15 mouse cellular contexts compared by ENCODE assay signal in genomic region chr10:41932943-41933342, GRCm38 (mm10).
DNase-seq lines count a peak whose midpoint lies in the region; ATAC-seq and TF ChIP-seq lines count a peak whose summit lies in the region.
"Had no signal": no experiment of that assay in that cellular context is flagged by ENCODE, and none has a peak within 500 bp of the region (broad histone marks: within the 10 kb centered on the region; RNA-seq: fewer than 3 reads in every experiment).

No protein-coding gene starts in this region.

- H3K4me3 ChIP-seq in cerebellum, adult 2 months (replicated peaks; ENCODE audit: insufficient read depth, low read depth, low read length): no peak overlapping the region
- no peak overlapping the region for H3K4me3 ChIP-seq in heart, adult 2 months
- H3K4me3 ChIP-seq in hindbrain, postnatal 0 days (ENCODE audit: low read length): no peak overlapping the region
- H3K4me3 ChIP-seq in hindbrain, embryonic 10.5 days: no peak overlapping the region
- H3K4me3 ChIP-seq in heart, postnatal 0 days (ENCODE audit: low read depth, low read length): no peak overlapping the region
- H3K4me3 ChIP-seq: embryonic facial prominence, embryonic 10.5 days; lung, embryonic 15.5 days; midbrain, embryonic 10.5 days had no signal

- TF ChIP-seq CTCF in cerebellum, adult 2 months (IDR thresholded peaks at IDR 0.05; ENCODE audit: borderline replicate concordance, insufficient read depth, low read depth, low read length): no peak
- TF ChIP-seq CTCF in heart, adult 2 months (IDR thresholded peaks at IDR 0.05): no peak
- TF ChIP-seq CTCF in hindbrain, postnatal 0 days (IDR thresholded peaks at IDR 0.05; ENCODE audit: low read depth): no peak
- no peak for TF ChIP-seq CTCF in heart, postnatal 0 days (IDR thresholded peaks at IDR 0.05; ENCODE audit: low read depth)

- DNase-seq in cerebellum, adult 2 months: peak in 1 of 2 experiments; percentile 31
- no peak for DNase-seq in cerebellum, adult 11 months
- no peak for DNase-seq in heart, adult 2 months
- no peak for DNase-seq in heart, postnatal 14 days
- no peak for DNase-seq in hindbrain, postnatal 0 days (ENCODE audit: low spot score)
- no peak for DNase-seq in hindbrain, embryonic 10.5 days (ENCODE audit: low spot score)
- no peak for DNase-seq in heart, postnatal 0 days (ENCODE audit: low spot score)
- no peak for DNase-seq in right cerebral cortex, adult 18-20 months

- intact Hi-C loops in heart, adult 2 months (cut with DNase I): loop anchor here (2.0 kb wide), 2 partner anchors 40 to 102 kb away; no protein-coding TSS in a partner anchor
- intact Hi-C loops in heart, postnatal 14 days (cut with DNase I): loop anchor here (2.0 to 5.0 kb wide), 2 partner anchors 24 to 41 kb away; no protein-coding TSS in a partner anchor

- no peaks in the 10 kb centered on the region for H3K27me3 ChIP-seq in cerebellum, adult 2 months (ENCODE audit: control insufficient read depth, insufficient read depth, low read length)
- H3K27me3 ChIP-seq in heart, adult 2 months (ENCODE audit: control insufficient read depth, insufficient read depth, low read length): no peaks in the 10 kb centered on the region
- H3K27me3 ChIP-seq in hindbrain, postnatal 0 days (ENCODE audit: insufficient read depth, low read length): no peaks in the 10 kb centered on the region
- H3K27me3 ChIP-seq in hindbrain, embryonic 10.5 days (ENCODE audit: insufficient read depth, poor library complexity, severe bottlenecking): no peaks in the 10 kb centered on the region
- no peaks in the 10 kb centered on the region for H3K27me3 ChIP-seq in heart, postnatal 0 days (ENCODE audit: control insufficient read depth, insufficient read depth, low read length)
- H3K27me3 ChIP-seq: lung, embryonic 15.5 days had no signal

- WGBS in cerebellum, adult 2 months: 27% methylated on average over 5 of the region's 5 CpGs
- 57% methylated on average over 5 of the region's 5 CpGs for WGBS in heart, adult 2 months
- WGBS in hindbrain, postnatal 0 days: 60% methylated on average over 5 of the region's 5 CpGs
- 94% methylated on average over 5 of the region's 5 CpGs for WGBS in hindbrain, embryonic 10.5 days
- 69% methylated on average over 5 of the region's 5 CpGs for WGBS in heart, postnatal 0 days

- TF ChIP-seq EP300 in heart, adult 2 months (IDR thresholded peaks at IDR 0.05; ENCODE audit: insufficient read depth, low read depth, low read length): no peak
- no peak for TF ChIP-seq EP300 in heart, postnatal 0 days (IDR thresholded peaks at IDR 0.05; ENCODE audit: low read depth)

- no peak overlapping the region for H3K4me2 ChIP-seq in hindbrain, postnatal 0 days (ENCODE audit: low read depth, low read length)
- no peak overlapping the region for H3K4me2 ChIP-seq in heart, postnatal 0 days (ENCODE audit: low read depth, low read length)
- H3K4me2 ChIP-seq: lung, embryonic 15.5 days had no signal

- no peaks in the 10 kb centered on the region for H3K9me3 ChIP-seq in hindbrain, postnatal 0 days (ENCODE audit: low read length)
- no peaks in the 10 kb centered on the region for H3K9me3 ChIP-seq in hindbrain, embryonic 10.5 days
- no peaks in the 10 kb centered on the region for H3K9me3 ChIP-seq in heart, postnatal 0 days (replicated peaks; ENCODE audit: control insufficient read depth, low read length)
- H3K9me3 ChIP-seq: embryonic facial prominence, embryonic 10.5 days; lung, embryonic 15.5 days; midbrain, embryonic 10.5 days had no signal

- H3K9ac ChIP-seq in heart, adult 2 months (ENCODE audit: low read depth, low read length): no peak overlapping the region
- H3K9ac ChIP-seq in hindbrain, postnatal 0 days (replicated peaks; ENCODE audit: low read length): no peak overlapping the region
- no peak overlapping the region for H3K9ac ChIP-seq in heart, postnatal 0 days (replicated peaks; ENCODE audit: low read depth, low read length)
- H3K9ac ChIP-seq: liver, embryonic 14.5 days; lung, embryonic 15.5 days had no signal

- peaks cover 37% of the 10 kb centered on the region for H3K4me1 ChIP-seq in cerebellum, adult 2 months (ENCODE audit: control insufficient read depth, insufficient read depth, low read length)
- H3K4me1 ChIP-seq in heart, adult 2 months (ENCODE audit: control insufficient read depth, insufficient read depth, low read length): peaks cover 24% of the 10 kb centered on the region
- H3K4me1 ChIP-seq in hindbrain, postnatal 0 days (ENCODE audit: insufficient read depth, low read length): peaks cover 22% of the 10 kb centered on the region
- peaks cover 34% of the 10 kb centered on the region for H3K4me1 ChIP-seq in hindbrain, embryonic 10.5 days (replicated peaks)
- peaks cover 54% of the 10 kb centered on the region for H3K4me1 ChIP-seq in heart, postnatal 0 days (ENCODE audit: control insufficient read depth, insufficient read depth)

- no peak for ATAC-seq in hindbrain, postnatal 0 days
- ATAC-seq in heart, postnatal 0 days (ENCODE audit: insufficient read depth, low read depth): no peak
- ATAC-seq: hindbrain, embryonic 16.5 days; intestine, postnatal 0 days had no signal

- H3K79me2 ChIP-seq in heart, adult 2 months (replicated peaks; ENCODE audit: control insufficient read depth, insufficient read depth, low read length): no peaks in the 10 kb centered on the region

- TF ChIP-seq POLR2A in cerebellum, adult 2 months (IDR thresholded peaks at IDR 0.05; ENCODE audit: borderline replicate concordance, insufficient read depth, low read length): no peak
- no peak for TF ChIP-seq POLR2A in heart, adult 2 months (IDR thresholded peaks at IDR 0.05; ENCODE audit: insufficient read depth, low read depth, low read length)

- H3K36me3 ChIP-seq in heart, adult 2 months (ENCODE audit: control insufficient read depth, insufficient read depth, low read length): peaks cover 8% of the 10 kb centered on the region
- no peaks in the 10 kb centered on the region for H3K36me3 ChIP-seq in hindbrain, postnatal 0 days (ENCODE audit: insufficient read depth, low read length)
- H3K36me3 ChIP-seq in hindbrain, embryonic 10.5 days: no peaks in the 10 kb centered on the region
- H3K36me3 ChIP-seq in heart, postnatal 0 days (replicated peaks; ENCODE audit: control insufficient read depth, insufficient read depth, low read length): no peaks in the 10 kb centered on the region
- H3K36me3 ChIP-seq: embryonic facial prominence, embryonic 10.5 days; lung, embryonic 15.5 days; midbrain, embryonic 10.5 days had no signal

- H3K27ac ChIP-seq in cerebellum, adult 2 months (ENCODE audit: insufficient read depth, low read length): peak overlapping the region; percentile 46; the same call in 1 of the 2 replicates
- H3K27ac ChIP-seq in heart, adult 2 months: peak overlapping the region; percentile 98
- peak overlapping the region; percentile 79; the same call in 1 of the 2 replicates for H3K27ac ChIP-seq in hindbrain, postnatal 0 days
- H3K27ac ChIP-seq in hindbrain, embryonic 10.5 days: no peak overlapping the region
- peak overlapping the region; percentile 92 for H3K27ac ChIP-seq in heart, postnatal 0 days (ENCODE audit: low read depth)
- H3K27ac ChIP-seq: embryonic facial prominence, embryonic 10.5 days; liver, embryonic 14.5 days; lung, embryonic 15.5 days; midbrain, embryonic 10.5 days; stomach, postnatal 0 days had no signal
